Mouse (Mus musculus) embryo, embryonic 10 days (tissue): ENCODE measurements around the gene Ubqln4.
"Not testable (repeated sequence)": the region's sequence is repeated elsewhere in the genome, so short reads cannot be mapped to it uniquely, and the experiment has no call there.

Experiments
- DNase-seq: peaks from one replicate; pipeline ENCODE4 v3.0.0-alpha.2; 2015; ENCODE audit warnings: low spot score

The Ubqln4 gene

GRCm38 (mm10) chr3:88568615-88569014, 15.1 kb downstream of the Ubqln4 start:
- DNase-seq, result no peak

- DNase-seq, result no peak
These were observed 15.5 kb downstream of the Ubqln4 start for GRCm38 (mm10) chr3:88569093-88569492.

DNA sequence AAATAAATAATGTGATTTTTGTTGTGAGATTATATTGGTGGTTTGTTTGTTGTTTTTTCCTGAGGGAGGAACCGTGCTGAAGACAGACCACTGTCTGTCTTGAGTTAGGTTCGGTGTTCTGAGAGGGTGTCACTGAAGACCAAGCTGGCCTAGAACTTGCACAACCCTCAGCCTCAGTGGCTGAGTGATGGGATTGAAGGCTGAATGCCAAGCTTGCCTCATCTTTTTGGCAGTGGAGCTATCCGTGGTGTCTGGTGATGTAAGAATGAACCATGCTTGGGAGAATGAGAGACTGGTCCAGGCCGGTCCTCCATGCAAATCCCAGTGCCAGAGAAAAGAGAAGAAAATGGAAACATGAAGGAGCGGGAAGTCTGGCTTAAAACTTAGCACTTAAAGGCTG, 16.1 kb downstream of the Ubqln4 start:
- DNase-seq, result no peak

- no peak for DNase-seq
These were observed 16.8 kb downstream of the Ubqln4 start for GRCm38 (mm10) chr3:88570341-88570740.

- DNase-seq, result no peak
These were observed 18.3 kb downstream of the Ubqln4 start for GRCm38 (mm10) chr3:88571856-88572255.

DNA sequence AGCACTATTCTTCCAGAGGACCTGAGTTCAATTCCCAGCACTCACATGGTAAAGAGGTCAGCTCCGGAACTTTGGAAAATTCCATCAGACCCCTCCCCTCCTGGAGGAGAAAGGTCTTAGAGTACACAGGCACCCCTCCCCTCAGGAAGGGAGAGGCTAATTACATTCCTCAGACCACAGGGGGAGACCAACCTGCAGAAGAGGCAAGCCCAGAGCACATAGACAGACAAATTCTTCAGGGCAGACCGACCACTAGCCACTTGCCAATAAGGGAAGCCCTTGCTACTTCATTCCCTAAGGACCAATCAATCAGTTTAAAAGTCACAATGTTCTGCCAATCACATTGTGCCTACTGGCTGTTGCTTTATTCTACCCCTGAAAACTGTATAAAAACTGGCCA, 19.3 kb downstream of the Ubqln4 start:
- DNase-seq, result no peak

- DNase-seq, result no peak
These were observed 20.3 kb downstream of the Ubqln4 start for GRCm38 (mm10) chr3:88573810-88574209.

- no peak for DNase-seq
These were observed 22.0 kb downstream of the Ubqln4 start, which contains the start of gene Ssr2 for GRCm38 (mm10) chr3:88575540-88575939. Gene Ssr2, plus strand, starts transcription at chr3:88575876.

- not testable (repeated sequence) for DNase-seq
These were observed 24.3 kb downstream of the Ubqln4 start for GRCm38 (mm10) chr3:88577846-88578245.

DNA sequence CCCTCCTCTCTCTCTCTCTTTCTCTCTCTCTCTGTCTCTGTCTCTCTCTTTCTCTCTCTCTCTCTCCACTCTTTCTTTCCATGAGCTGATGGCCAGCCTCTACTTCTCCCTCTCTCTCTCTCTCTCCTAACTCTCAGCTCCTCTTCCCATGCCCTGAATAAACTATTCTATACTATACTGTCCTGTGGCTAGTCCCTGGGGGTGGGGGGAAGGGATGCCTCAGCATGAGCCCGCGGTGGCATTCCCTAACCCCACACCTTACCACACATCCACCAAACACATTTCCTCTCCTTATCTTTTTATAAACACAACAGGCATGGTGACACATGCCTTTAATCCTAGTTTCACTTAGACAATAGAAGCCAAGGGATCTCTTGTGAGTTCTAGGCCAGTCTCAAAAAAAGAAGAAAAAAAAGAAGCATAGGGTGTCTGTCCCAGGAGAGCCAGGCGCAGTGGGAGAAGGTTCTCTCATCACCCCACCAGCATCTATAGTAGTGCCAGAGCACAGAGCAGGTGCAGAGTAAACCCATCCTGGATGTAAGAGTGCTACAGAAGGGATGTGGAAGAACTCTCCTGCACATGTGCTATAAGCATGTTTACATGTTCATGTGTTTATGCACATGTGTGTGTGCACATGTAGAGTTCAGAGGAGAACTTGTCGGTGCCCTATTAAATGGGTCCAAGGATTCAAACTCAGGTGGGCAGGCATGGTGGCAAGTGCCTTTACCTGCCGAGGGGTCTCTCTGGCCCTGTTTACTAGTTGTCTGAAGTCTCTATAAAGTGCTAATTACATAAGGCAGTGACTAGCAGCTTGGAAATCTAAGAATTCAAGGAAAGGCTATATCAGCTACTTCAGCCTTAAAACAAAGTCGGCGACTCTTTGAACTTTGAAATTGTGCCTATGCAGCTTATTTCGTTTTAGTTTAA, 25.2 kb downstream of the Ubqln4 start:
- DNase-seq, result no peak

GRCm38 (mm10) chr3:88579454-88580117, 26.0 kb downstream of the Ubqln4 start:
- peak; percentile 88 for DNase-seq

DNA sequence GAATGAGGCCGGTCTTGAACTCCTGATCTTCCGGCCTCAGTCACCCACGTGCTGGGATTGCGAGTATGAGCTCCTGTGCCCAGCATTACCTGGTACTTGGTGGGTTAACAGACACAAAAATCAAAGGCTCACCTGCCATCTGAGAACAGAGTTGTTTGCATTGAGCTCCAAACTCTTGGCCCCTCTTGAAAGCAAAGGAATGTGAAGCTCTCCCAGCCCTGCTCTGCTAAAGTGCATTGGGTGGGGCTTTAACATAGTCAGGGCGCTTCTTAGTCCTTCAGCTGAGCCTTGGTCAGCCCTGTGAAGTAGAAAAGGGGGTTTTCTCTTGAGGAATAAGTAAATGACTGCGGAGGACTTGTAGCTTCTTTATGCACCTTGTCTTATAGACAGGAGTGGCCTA, 32.2 kb downstream of the Ubqln4 start:
- no peak for DNase-seq

DNA sequence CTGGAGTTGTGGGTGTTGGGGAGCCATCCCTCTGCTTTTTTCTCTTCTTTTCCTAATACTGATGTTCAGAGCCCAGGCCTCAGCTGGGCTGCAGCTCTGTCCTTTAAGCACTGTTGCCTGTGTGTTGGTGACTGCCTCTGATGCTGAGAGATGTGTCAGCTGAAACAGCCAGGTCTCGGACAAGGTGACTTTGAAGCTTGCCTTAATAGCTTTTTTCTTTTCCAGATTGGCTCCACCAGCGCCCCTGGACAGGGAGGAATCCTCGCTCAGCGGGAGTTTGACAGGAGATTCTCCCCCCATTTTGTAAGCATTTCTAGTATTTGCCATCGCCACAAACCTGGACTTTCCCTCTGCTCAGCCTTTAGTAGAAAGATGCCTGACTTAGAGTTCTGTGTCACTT, 33.1 kb downstream of the Ubqln4 start:
- no peak for DNase-seq

DNA sequence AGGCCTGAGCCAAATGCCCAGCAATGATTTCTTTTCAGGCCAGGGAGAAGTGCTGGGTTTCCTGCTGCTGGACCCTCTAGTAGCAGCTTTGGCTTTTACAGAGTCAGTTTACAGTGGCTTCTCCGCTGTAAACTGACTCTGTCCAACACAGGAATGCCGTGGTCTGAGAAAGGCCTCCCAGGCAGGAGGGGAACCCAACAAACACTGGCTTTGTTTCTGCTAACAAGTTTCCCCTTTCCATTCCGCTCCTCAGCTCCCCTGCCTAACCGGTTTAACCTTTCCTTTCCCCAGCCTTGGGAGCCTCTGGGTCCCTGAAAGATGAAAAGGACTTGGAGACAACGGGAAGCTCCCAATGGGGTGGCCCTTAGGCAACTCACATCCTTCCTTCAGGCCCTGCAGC, 36.7 kb downstream of the Ubqln4 start:
- peak; percentile 46 for DNase-seq

GRCm38 (mm10) chr3:88591044-88591443, 37.5 kb downstream of the Ubqln4 start:
- DNase-seq, result no peak

DNA sequence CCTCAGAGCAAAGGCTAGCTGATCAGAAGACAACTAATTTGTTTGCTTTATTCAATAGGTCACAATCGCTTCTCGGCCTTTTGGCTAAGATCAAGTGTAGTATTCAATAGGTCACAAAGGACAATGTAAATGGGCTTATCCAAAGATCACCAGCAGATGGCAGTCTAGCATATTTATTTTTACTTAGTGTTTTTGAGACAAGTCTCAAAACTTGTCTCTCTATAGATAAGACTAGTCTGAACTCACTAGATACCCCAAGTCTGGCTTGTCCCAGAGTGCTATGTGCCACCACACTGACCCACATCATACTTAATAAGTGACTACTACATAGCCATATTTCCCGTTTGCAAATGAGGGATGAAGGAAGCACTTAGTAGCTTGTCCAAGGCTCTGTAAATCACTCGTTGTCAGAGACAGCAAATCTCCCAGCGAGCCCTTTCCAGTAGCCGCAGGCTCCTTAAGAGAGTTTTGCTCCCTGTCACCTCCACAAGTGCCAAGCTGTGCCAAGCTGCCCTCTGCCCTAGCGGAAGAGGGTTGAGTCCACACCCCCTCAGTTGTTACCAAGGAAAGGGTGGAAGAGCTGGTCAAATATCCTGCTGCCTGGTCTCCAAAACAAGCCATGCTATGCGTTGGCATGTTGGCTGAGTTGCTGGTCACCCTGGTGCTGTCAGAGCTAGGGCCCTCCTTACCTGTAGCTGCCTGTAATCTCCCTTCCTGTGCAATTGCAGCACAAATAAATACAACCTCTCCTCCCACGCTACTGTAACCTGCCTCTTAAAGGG, 38.6 kb downstream of the Ubqln4 start:
- peak; percentile 81 for DNase-seq

GRCm38 (mm10) chr3:88592942-88593576, 39.5 kb downstream of the Ubqln4 start:
- DNase-seq, result no peak

DNA sequence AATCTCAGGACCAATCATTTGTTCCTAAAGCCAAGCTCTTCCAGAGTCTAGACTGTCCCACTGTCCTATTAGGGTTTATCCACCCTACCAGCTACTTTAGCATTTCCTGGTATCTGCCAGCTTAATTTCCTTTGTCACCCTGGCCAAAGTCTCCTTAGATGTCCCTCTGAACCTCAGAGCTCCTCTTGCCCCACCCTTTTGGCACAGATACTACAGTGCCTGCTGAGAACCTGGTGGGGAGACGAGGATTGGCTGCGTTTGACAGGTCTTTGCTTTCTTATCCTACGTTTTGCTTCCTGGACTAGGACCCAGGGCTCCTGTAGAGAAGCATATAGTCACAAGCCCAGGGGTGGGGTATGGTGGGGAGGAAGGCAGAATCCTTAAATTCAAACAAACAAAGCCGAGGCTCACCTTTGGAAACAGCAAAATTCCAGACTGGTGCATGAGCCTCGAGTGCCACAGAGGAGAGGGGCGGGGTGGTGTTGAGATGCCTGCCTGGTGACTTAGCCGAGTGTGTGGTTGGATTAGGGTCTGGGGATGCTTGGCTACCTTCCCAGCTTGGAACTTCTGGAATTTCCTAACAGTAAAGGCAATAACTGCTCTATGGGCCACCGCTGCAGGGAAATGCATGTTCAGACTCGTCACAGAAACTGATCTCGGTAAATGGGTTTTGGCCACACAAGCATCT, 40.5 kb downstream of the Ubqln4 start:
- no peak for DNase-seq

DNA sequence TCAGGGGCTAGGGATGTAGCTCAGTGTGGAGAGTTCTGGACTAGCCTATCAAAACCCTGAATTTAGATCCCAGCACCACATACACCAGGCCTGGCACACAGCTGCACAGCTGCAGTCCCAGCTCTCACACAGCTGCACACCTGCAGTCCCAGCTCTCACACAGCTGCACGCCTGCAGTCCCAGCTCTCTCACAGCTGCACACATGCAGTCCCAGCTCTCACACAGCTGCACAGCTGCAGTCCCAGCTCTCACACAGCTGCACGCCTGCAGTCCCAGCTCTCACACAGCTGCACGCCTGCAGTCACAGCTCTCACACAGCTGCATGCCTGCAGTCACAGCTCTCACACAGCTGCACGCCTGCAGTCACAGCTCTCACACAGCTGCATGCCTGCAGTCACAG, 43.0 kb downstream of the Ubqln4 start:
- not testable (repeated sequence) for DNase-seq

DNA sequence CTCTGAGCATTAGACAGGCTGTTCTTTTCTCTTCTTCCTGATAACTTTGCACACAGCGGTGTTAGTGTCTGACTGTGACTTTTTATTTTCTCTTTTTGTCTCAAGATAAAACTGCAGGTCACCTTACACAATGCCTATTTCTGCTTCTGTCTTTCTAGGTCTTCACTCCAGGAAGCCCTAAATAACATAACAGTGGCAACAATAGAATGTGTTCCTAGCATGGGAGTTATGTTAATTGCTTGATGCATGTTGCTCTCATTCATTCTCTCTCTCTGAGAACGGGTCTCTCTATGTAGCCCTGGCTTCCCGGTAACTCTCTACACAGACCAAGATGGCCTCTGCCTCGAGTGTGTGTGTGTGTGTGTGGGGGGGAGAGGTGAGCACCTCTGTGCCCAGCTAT, 48.9 kb downstream of the Ubqln4 start:
- no peak for DNase-seq

GRCm38 (mm10) chr3:88603714-88604161, 50.2 kb downstream of the Ubqln4 start:
- DNase-seq, result peak; percentile 79
